Mouse (Mus musculus) heart, adult 18-20 months (tissue): ENCODE data around the gene Pxn. TPM values are rescaled to one million over a fixed set of nuclear protein-coding genes. Genes with fewer than 3 reads are reported as not detected.
"Not testable (repeated sequence)": the region's sequence is repeated elsewhere in the genome, so short reads cannot be mapped to it uniquely, and the experiment has no call there.

Source experiments
- DNase-seq, 2 experiments: peaks; one replicate each; pipeline ENCODE4 v3.0.0; 2021 to 2022; ENCODE audit warnings: mixed read lengths in 1 of 2
- total RNA-seq, 2 experiments: library from RNA; stranded (reverse); gene quantifications; 2 replicates each; pipeline ENCODE4 v1.2.3; 2021

Gene Pxn
- total RNA-seq, 2 experiments from 2014 or later, result 34.0 to 35.1 TPM

GRCm38 (mm10) chr5:115507981-115508858, 1.7 kb downstream of the Pxn start:
- peak; percentile 73 to 77 for DNase-seq

GRCm38 (mm10) chr5:115508859-115509147, 2.3 kb downstream of the Pxn start:
- peak; percentile 72 to 75 for DNase-seq

GRCm38 (mm10) chr5:115509321-115509761, 2.9 kb downstream of the Pxn start:
- peak; percentile 69 to 75 for DNase-seq

GRCm38 (mm10) chr5:115509790-115510689, 3.6 kb downstream of the Pxn start:
- no peak for DNase-seq

- no peak for DNase-seq
These were observed 5.9 kb downstream of the Pxn start for GRCm38 (mm10) chr5:115512375-115512774.

- no peak for DNase-seq
These were observed 6.8 kb downstream of the Pxn start for GRCm38 (mm10) chr5:115513246-115513645.

GRCm38 (mm10) chr5:115513721-115514120, 7.2 kb downstream of the Pxn start:
- DNase-seq, result peak in 1 of 2 experiments; percentile 67

GRCm38 (mm10) chr5:115514346-115514745, 7.9 kb downstream of the Pxn start:
- DNase-seq, result peak in 1 of 2 experiments; percentile 20

- peak; percentile 84 to 92 for DNase-seq
These were observed 8.6 kb downstream of the Pxn start for GRCm38 (mm10) chr5:115514896-115515587.

GRCm38 (mm10) chr5:115516081-115516907, 9.8 kb downstream of the Pxn start:
- peak; percentile 70 to 89 for DNase-seq

- no peak for DNase-seq
These were observed 10.4 kb downstream of the Pxn start for GRCm38 (mm10) chr5:115516908-115517307.

GRCm38 (mm10) chr5:115517501-115517900, 11.0 kb downstream of the Pxn start:
- DNase-seq, result peak in 1 of 2 experiments; percentile 43

GRCm38 (mm10) chr5:115518214-115518613, 11.7 kb downstream of the Pxn start:
- not testable (repeated sequence) for DNase-seq

- peak; percentile 63 to 80 for DNase-seq
These were observed 13.9 kb downstream of the Pxn start for GRCm38 (mm10) chr5:115520325-115520869.

- DNase-seq, result peak; percentile 74 to 83
These were observed 15.3 kb downstream of the Pxn start for GRCm38 (mm10) chr5:115521553-115522461.

GRCm38 (mm10) chr5:115522531-115522930, 16.1 kb downstream of the Pxn start:
- DNase-seq, result no peak

- DNase-seq, result no peak
These were observed 16.6 kb downstream of the Pxn start for GRCm38 (mm10) chr5:115522981-115523499.

- DNase-seq, result no peak
These were observed 17.5 kb downstream of the Pxn start for GRCm38 (mm10) chr5:115523971-115524370.

- no peak for DNase-seq
These were observed 18.0 kb downstream of the Pxn start for GRCm38 (mm10) chr5:115524471-115524870.

GRCm38 (mm10) chr5:115525416-115525815, 18.9 kb downstream of the Pxn start:
- no peak for DNase-seq
